Mouse (Mus musculus): ENCODE measurements at regions not wholly inside any gene's neighbourhood (a gene's known extent, or its start where the extent isn't known, plus 50 kb on each side); places are given as distances from the start of the nearest gene placed in this dataset.

DNA sequence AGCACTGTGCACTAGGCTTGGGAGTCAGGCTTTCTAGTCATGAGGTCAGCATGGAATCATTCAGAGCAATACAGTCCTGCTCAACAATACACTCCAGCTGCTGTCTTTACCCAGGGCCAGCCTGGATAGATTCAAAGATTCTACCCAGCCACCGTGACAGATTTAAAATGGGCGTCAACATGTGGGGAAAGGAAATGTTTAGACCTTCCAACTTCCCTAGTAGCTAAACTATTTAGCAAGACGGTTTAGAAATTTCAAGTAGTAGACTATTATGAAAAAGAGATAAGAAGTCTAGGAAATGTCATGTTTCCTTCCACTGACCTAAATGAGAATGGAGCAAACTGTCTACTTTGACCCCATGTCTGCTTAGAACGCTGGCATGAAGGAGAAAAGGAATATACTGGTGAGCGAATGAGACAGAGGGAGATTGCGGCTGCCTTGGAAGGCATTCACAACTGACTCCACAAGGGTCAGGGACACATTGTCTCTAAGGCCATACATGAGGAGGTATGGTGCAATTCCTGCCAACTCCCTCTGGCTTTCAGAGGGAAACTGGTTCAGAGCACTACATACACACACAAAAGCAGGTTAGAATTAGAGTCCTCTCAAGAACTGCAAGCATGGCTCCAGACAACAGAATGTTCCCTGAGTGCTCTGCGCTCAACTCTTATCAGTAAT lies 364.6 kb upstream of the Acvr2a start:
- Histone ChIP-seq H3K4me1 (ENCODE audit: control insufficient read depth, insufficient read depth, low read length) (no peaks in the 10 kb centered on the region), H3K27ac (ENCODE audit: insufficient read depth, low read length) (no peak overlapping the region), H3K4me3 (ENCODE audit: insufficient read depth, low read length) (no peak overlapping the region)
- no peak for TF ChIP-seq POLR2A (IDR thresholded peaks at IDR 0.05; ENCODE audit: low read depth, low read length)
- no peak for TF ChIP-seq CTCF (IDR thresholded peaks at IDR 0.05; ENCODE audit: borderline replicate concordance, insufficient read depth, low read length)

- no peak overlapping the region for H3K27ac ChIP-seq (ENCODE audit: insufficient read depth, low read length)
- no peak overlapping the region for H3K4me3 ChIP-seq (ENCODE audit: insufficient read depth, low read length)
- TF ChIP-seq CTCF (IDR thresholded peaks at IDR 0.05; ENCODE audit: borderline replicate concordance, insufficient read depth, low read length) (no peak), POLR2A (IDR thresholded peaks at IDR 0.05; ENCODE audit: low read depth, low read length) (no peak)
- H3K4me1 ChIP-seq (ENCODE audit: control insufficient read depth, insufficient read depth, low read length): no peaks in the 10 kb centered on the region
Observed at GRCm38 (mm10) chr2:48456072-48457040, 357.6 kb upstream of the Acvr2a start.

DNA sequence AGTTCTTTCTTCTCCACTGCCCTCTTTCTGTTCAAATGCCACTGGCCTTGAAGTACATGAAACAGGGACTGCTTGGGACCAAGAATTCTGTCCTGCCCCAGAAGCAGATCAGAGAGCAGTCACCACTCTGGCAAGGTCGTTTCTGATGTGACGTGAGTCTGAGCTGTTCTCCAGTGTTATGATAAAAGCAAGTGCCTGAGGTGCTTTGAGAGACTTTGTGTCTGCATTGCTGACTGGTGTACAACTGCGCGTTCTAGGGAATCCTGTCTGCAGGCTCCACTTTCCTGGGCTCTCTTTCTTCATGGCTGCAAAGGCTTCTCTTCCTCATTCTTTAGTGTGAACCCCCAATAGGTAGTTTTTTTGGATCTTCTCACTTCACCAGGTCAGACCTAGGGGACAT lies 356.8 kb upstream of the Acvr2a start:
- Histone ChIP-seq H3K4me1 (ENCODE audit: control insufficient read depth, insufficient read depth, low read length) (no peaks in the 10 kb centered on the region), H3K4me3 (ENCODE audit: insufficient read depth, low read length) (no peak overlapping the region), H3K27ac (ENCODE audit: insufficient read depth, low read length) (no peak overlapping the region)
- TF ChIP-seq CTCF (IDR thresholded peaks at IDR 0.05; ENCODE audit: borderline replicate concordance, insufficient read depth, low read length) (no peak), POLR2A (IDR thresholded peaks at IDR 0.05; ENCODE audit: low read depth, low read length) (no peak)

DNA sequence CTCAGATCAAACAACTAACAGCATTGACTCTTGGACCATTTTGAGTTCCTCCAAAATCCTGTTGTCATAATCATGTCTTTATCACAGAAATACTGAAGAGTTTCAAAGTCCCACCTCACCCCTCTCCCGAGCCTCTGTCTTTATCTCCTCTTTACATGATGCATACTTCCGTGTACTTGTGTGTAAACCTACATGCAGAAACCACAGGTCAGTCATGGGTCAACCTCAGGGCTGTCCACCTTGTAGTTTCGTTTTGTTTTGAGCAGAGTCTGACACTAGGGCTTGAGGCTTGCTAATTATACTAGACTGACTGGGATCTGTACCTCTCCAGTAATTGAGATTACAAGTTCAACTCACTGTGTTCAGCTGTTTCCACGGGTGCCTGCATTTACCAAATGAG lies 348.4 kb upstream of the Acvr2a start:
- TF ChIP-seq CTCF (IDR thresholded peaks at IDR 0.05; ENCODE audit: borderline replicate concordance, insufficient read depth, low read length) (no peak), POLR2A (IDR thresholded peaks at IDR 0.05; ENCODE audit: low read depth, low read length) (no peak)
- H3K4me1 ChIP-seq (ENCODE audit: control insufficient read depth, insufficient read depth, low read length): no peaks in the 10 kb centered on the region

GRCm38 (mm10) chr2:48468895-48469294 lies 345.0 kb upstream of the Acvr2a start:
- no peak overlapping the region for H3K4me3 ChIP-seq (ENCODE audit: insufficient read depth, low read length)
- no peak overlapping the region for H3K27ac ChIP-seq (ENCODE audit: insufficient read depth, low read length)
- no peaks in the 10 kb centered on the region for H3K4me1 ChIP-seq (ENCODE audit: control insufficient read depth, insufficient read depth, low read length)
- no peak for TF ChIP-seq CTCF (IDR thresholded peaks at IDR 0.05; ENCODE audit: borderline replicate concordance, insufficient read depth, low read length)
- no peak for TF ChIP-seq POLR2A (IDR thresholded peaks at IDR 0.05; ENCODE audit: low read depth, low read length)

More for the DNA sequence above, 348.4 kb upstream of the Acvr2a start:
- Histone ChIP-seq H3K27ac (ENCODE audit: insufficient read depth, low read length) (no peak overlapping the region), H3K4me3 (ENCODE audit: insufficient read depth, low read length) (no peak overlapping the region)

GRCm38 (mm10) chr2:48469357-48469756 lies 344.6 kb upstream of the Acvr2a start:
- Histone ChIP-seq H3K4me3 (ENCODE audit: insufficient read depth, low read length) (no peak overlapping the region), H3K4me1 (ENCODE audit: control insufficient read depth, insufficient read depth, low read length) (no peaks in the 10 kb centered on the region), H3K27ac (ENCODE audit: insufficient read depth, low read length) (peak overlapping the region; percentile 58)
- no peak for TF ChIP-seq POLR2A (IDR thresholded peaks at IDR 0.05; ENCODE audit: low read depth, low read length)
- no peak for TF ChIP-seq CTCF (IDR thresholded peaks at IDR 0.05; ENCODE audit: borderline replicate concordance, insufficient read depth, low read length)

GRCm38 (mm10) chr2:48473102-48473501 lies 340.8 kb upstream of the Acvr2a start:
- TF ChIP-seq POLR2A (IDR thresholded peaks at IDR 0.05; ENCODE audit: low read depth, low read length): no peak
- TF ChIP-seq CTCF (IDR thresholded peaks at IDR 0.05; ENCODE audit: borderline replicate concordance, insufficient read depth, low read length): no peak
- H3K4me1 ChIP-seq (ENCODE audit: control insufficient read depth, insufficient read depth, low read length): no peaks in the 10 kb centered on the region
- no peak overlapping the region for H3K27ac ChIP-seq (ENCODE audit: insufficient read depth, low read length)
- no peak overlapping the region for H3K4me3 ChIP-seq (ENCODE audit: insufficient read depth, low read length)

- no peak for TF ChIP-seq POLR2A (IDR thresholded peaks at IDR 0.05; ENCODE audit: low read depth, low read length)
- TF ChIP-seq CTCF (IDR thresholded peaks at IDR 0.05; ENCODE audit: borderline replicate concordance, insufficient read depth, low read length): no peak
- no peak overlapping the region for H3K27ac ChIP-seq (ENCODE audit: insufficient read depth, low read length)
Observed at GRCm38 (mm10) chr2:48474642-48475041, 339.3 kb upstream of the Acvr2a start.

GRCm38 (mm10) chr2:48476777-48477176 lies 337.1 kb upstream of the Acvr2a start:
- Histone ChIP-seq H3K4me3 (ENCODE audit: insufficient read depth, low read length) (no peak overlapping the region), H3K27ac (ENCODE audit: insufficient read depth, low read length) (no peak overlapping the region), H3K4me1 (ENCODE audit: control insufficient read depth, insufficient read depth, low read length) (0 out of 2 replicates have a peak, but pooled peaks cover 2% of the 10 kb centered on the region)
- no peak for TF ChIP-seq POLR2A (IDR thresholded peaks at IDR 0.05; ENCODE audit: low read depth, low read length)
- TF ChIP-seq CTCF (IDR thresholded peaks at IDR 0.05; ENCODE audit: borderline replicate concordance, insufficient read depth, low read length): no peak

More at GRCm38 (mm10) chr2:48474642-48475041, 339.3 kb upstream of the Acvr2a start:
- H3K4me3 ChIP-seq (ENCODE audit: insufficient read depth, low read length): no peak overlapping the region
- no peaks in the 10 kb centered on the region for H3K4me1 ChIP-seq (ENCODE audit: control insufficient read depth, insufficient read depth, low read length)

- no peak for TF ChIP-seq POLR2A (IDR thresholded peaks at IDR 0.05; ENCODE audit: low read depth, low read length)
- no peak for TF ChIP-seq CTCF (IDR thresholded peaks at IDR 0.05; ENCODE audit: borderline replicate concordance, insufficient read depth, low read length)
- H3K27ac ChIP-seq (ENCODE audit: insufficient read depth, low read length): no peak overlapping the region
Observed at GRCm38 (mm10) chr2:48477336-48477735, 336.6 kb upstream of the Acvr2a start.

More at GRCm38 (mm10) chr2:48477336-48477735, 336.6 kb upstream of the Acvr2a start:
- Histone ChIP-seq H3K4me1 (ENCODE audit: control insufficient read depth, insufficient read depth, low read length) (0 out of 2 replicates have a peak, but pooled peaks cover 2% of the 10 kb centered on the region), H3K4me3 (ENCODE audit: insufficient read depth, low read length) (no peak overlapping the region)

Data from embryonic fibroblast, embryonic 13.5 days (primary cell).